In genomic region chr17:81605219-81605660, GRCm38 (mm10) we compare ENCODE assay signal across 14 mouse cellular contexts.
A peak's percentile ranks its signal among the peaks of the same experiment; 100 is the strongest.
DNase-seq lines count a peak whose midpoint lies in the region; ATAC-seq and TF ChIP-seq lines count a peak whose summit lies in the region.
"Had no signal": no experiment of that assay in that cellular context is flagged by ENCODE, and none has a peak within 500 bp of the region (broad histone marks: within the 10 kb centered on the region; RNA-seq: fewer than 3 reads in every experiment).

No protein-coding gene starts in this region.

- no peaks in the 10 kb centered on the region for H3K27me3 ChIP-seq in heart, postnatal 0 days (ENCODE audit: control insufficient read depth, insufficient read depth, low read length)
- H3K27me3 ChIP-seq in midbrain, postnatal 0 days (ENCODE audit: insufficient read depth, low read length): no peaks in the 10 kb centered on the region
- no peaks in the 10 kb centered on the region for H3K27me3 ChIP-seq in midbrain, embryonic 11.5 days (ENCODE audit: control insufficient read depth, insufficient read depth, low read length)
- H3K27me3 ChIP-seq in intestine, embryonic 16.5 days (replicated peaks; ENCODE audit: control insufficient read depth, insufficient read depth, low read length): no peaks in the 10 kb centered on the region
- H3K27me3 ChIP-seq: liver, embryonic 13.5 days; neural tube, embryonic 12.5 days had no signal

- H3K9me3 ChIP-seq in heart, postnatal 0 days (replicated peaks; ENCODE audit: control insufficient read depth, low read length): no peaks in the 10 kb centered on the region
- H3K9me3 ChIP-seq in midbrain, postnatal 0 days (ENCODE audit: low read length): no peaks in the 10 kb centered on the region
- H3K9me3 ChIP-seq in midbrain, embryonic 11.5 days (ENCODE audit: control insufficient read depth, low read length): no peaks in the 10 kb centered on the region
- H3K9me3 ChIP-seq in intestine, embryonic 16.5 days (ENCODE audit: control insufficient read depth, low read length): no peaks in the 10 kb centered on the region
- H3K9me3 ChIP-seq: liver, embryonic 13.5 days; midbrain, embryonic 10.5 days; neural tube, embryonic 12.5 days had no signal

- TF ChIP-seq EP300 in heart, postnatal 0 days (IDR thresholded peaks at IDR 0.05; ENCODE audit: low read depth): no peak

- peak overlapping the region; percentile 70 for H3K27ac ChIP-seq in heart, postnatal 0 days (ENCODE audit: low read depth)
- no peak overlapping the region for H3K27ac ChIP-seq in midbrain, postnatal 0 days (ENCODE audit: low read depth, low read length)
- H3K27ac ChIP-seq in midbrain, embryonic 11.5 days (ENCODE audit: low read depth, low read length): no peak overlapping the region
- peak overlapping the region; percentile 0 for H3K27ac ChIP-seq in intestine, embryonic 16.5 days (ENCODE audit: low read length)
- H3K27ac ChIP-seq: liver, embryonic 13.5 days; midbrain, embryonic 10.5 days; neural tube, embryonic 12.5 days had no signal

- H3K4me3 ChIP-seq in heart, postnatal 0 days (ENCODE audit: low read depth, low read length): no peak overlapping the region
- no peak overlapping the region for H3K4me3 ChIP-seq in midbrain, postnatal 0 days (ENCODE audit: low read depth, low read length)
- no peak overlapping the region for H3K4me3 ChIP-seq in midbrain, embryonic 11.5 days (ENCODE audit: low read depth, low read length)
- H3K4me3 ChIP-seq in intestine, embryonic 16.5 days (ENCODE audit: low read length): no peak overlapping the region
- H3K4me3 ChIP-seq: liver, embryonic 13.5 days; midbrain, embryonic 10.5 days; neural tube, embryonic 12.5 days had no signal

- no peak overlapping the region for H3K4me2 ChIP-seq in heart, postnatal 0 days (ENCODE audit: low read depth, low read length)
- H3K4me2 ChIP-seq in midbrain, postnatal 0 days (ENCODE audit: low read depth, low read length, poor library complexity, severe bottlenecking): no peak overlapping the region
- no peak overlapping the region for H3K4me2 ChIP-seq in midbrain, embryonic 11.5 days
- no peak overlapping the region for H3K4me2 ChIP-seq in intestine, embryonic 16.5 days (ENCODE audit: low read depth, low read length)
- H3K4me2 ChIP-seq: liver, embryonic 13.5 days; neural tube, embryonic 12.5 days had no signal

- H3K4me1 ChIP-seq in heart, postnatal 0 days (ENCODE audit: control insufficient read depth, insufficient read depth): peaks cover 36% of the 10 kb centered on the region
- no peaks in the 10 kb centered on the region for H3K4me1 ChIP-seq in midbrain, postnatal 0 days (ENCODE audit: insufficient read depth, low read length)
- no peaks in the 10 kb centered on the region for H3K4me1 ChIP-seq in midbrain, embryonic 11.5 days (ENCODE audit: control insufficient read depth, insufficient read depth, low read length)
- H3K4me1 ChIP-seq in intestine, embryonic 16.5 days (ENCODE audit: control insufficient read depth, insufficient read depth, low read length): no peaks in the 10 kb centered on the region; the same call in 1 of the 2 replicates
- H3K4me1 ChIP-seq: liver, embryonic 13.5 days; midbrain, embryonic 10.5 days; neural tube, embryonic 12.5 days had no signal

- peaks cover 8% of the 10 kb centered on the region for H3K36me3 ChIP-seq in heart, postnatal 0 days (replicated peaks; ENCODE audit: control insufficient read depth, insufficient read depth, low read length)
- no peaks in the 10 kb centered on the region for H3K36me3 ChIP-seq in midbrain, postnatal 0 days (ENCODE audit: insufficient read depth, low read length)
- H3K36me3 ChIP-seq in midbrain, embryonic 11.5 days (ENCODE audit: control insufficient read depth, insufficient read depth, low read length): no peaks in the 10 kb centered on the region
- no peaks in the 10 kb centered on the region for H3K36me3 ChIP-seq in intestine, embryonic 16.5 days (ENCODE audit: control insufficient read depth, insufficient read depth, low read length)
- H3K36me3 ChIP-seq: liver, embryonic 13.5 days; midbrain, embryonic 10.5 days; neural tube, embryonic 12.5 days had no signal

- peak; percentile 28; the same call in 1 of the 2 replicates for ATAC-seq in heart, postnatal 0 days (ENCODE audit: insufficient read depth, low read depth)
- ATAC-seq in midbrain, postnatal 0 days (ENCODE audit: low FRiP score): no peak
- no peak for ATAC-seq in midbrain, embryonic 11.5 days (ENCODE audit: low FRiP score)
- peak; percentile 75 for ATAC-seq in intestine, embryonic 16.5 days

- 43% methylated on average over 4 of the region's 4 CpGs for WGBS in heart, postnatal 0 days
- WGBS in midbrain, postnatal 0 days: 64% methylated on average over 4 of the region's 4 CpGs
- WGBS in midbrain, embryonic 11.5 days: 75% methylated on average over 4 of the region's 4 CpGs
- 51% methylated on average over 4 of the region's 4 CpGs for WGBS in intestine, embryonic 16.5 days

- DNase-seq in heart, postnatal 0 days (ENCODE audit: low spot score): peak; percentile 51
- DNase-seq in heart, postnatal 4 days: no peak
- DNase-seq in midbrain, postnatal 0 days (ENCODE audit: low spot score): peak; percentile 24
- no peak for DNase-seq in midbrain, embryonic 11.5 days (ENCODE audit: low spot score, missing footprints)
- no peak for DNase-seq in thymus, postnatal 10 days (ENCODE audit: low spot score in 2 of 2)
- DNase-seq in testis, postnatal 10 days (ENCODE audit: low spot score): no peak
- DNase-seq: adrenal gland, postnatal 36 days; cerebellum, adult 11 months; heart, adult 11 months; liver, embryonic 13.5 days; right cerebral cortex, postnatal 25 days had no signal

- no peak overlapping the region for H3K9ac ChIP-seq in heart, postnatal 0 days (replicated peaks; ENCODE audit: low read depth, low read length)
- H3K9ac ChIP-seq in midbrain, postnatal 0 days (replicated peaks; ENCODE audit: low read length, poor library complexity, severe bottlenecking): no peak overlapping the region
- no peak overlapping the region for H3K9ac ChIP-seq in midbrain, embryonic 11.5 days (ENCODE audit: low read length)
- no peak overlapping the region for H3K9ac ChIP-seq in intestine, embryonic 16.5 days (ENCODE audit: low read depth, low read length)
- H3K9ac ChIP-seq: liver, embryonic 13.5 days; neural tube, embryonic 12.5 days had no signal

- no peak for TF ChIP-seq CTCF in heart, postnatal 0 days (IDR thresholded peaks at IDR 0.05; ENCODE audit: low read depth)
- TF ChIP-seq CTCF in midbrain, postnatal 0 days (IDR thresholded peaks at IDR 0.05): no peak

Comparison
In these comparisons a context has a peak if more than half of its experiments do, and no peak if none do; other contexts are left out.
1. DNase-seq: peak in heart, postnatal 0 days (single experiment) and midbrain, postnatal 0 days (single experiment); none in heart, postnatal 4 days (single experiment), midbrain, embryonic 11.5 days (single experiment), thymus, postnatal 10 days (0 of 2) and testis, postnatal 10 days (single experiment).
2. ATAC-seq: peak in heart, postnatal 0 days (single experiment) and intestine, embryonic 16.5 days (single experiment); none in midbrain, postnatal 0 days (single experiment) and midbrain, embryonic 11.5 days (single experiment).
3. H3K27ac ChIP-seq: peak in heart, postnatal 0 days (single experiment) and intestine, embryonic 16.5 days (single experiment); none in midbrain, postnatal 0 days (single experiment) and midbrain, embryonic 11.5 days (single experiment).